Mouse (Mus musculus): Measurements from ENCODE around the gene Tut1. TPM values are rescaled to one million over a fixed set of nuclear protein-coding genes. Genes with fewer than 3 reads are reported as not detected.

Tut1 gene
- polyA plus RNA-seq, 1 experiment from 2014 or later = 32.8 TPM

GRCm38 (mm10) chr19:8975491-8975890, 21.8 kb downstream of the Tut1 start:
- Histone ChIP-seq H3K4me3 (no peak overlapping the region), H3K36me3 (peaks cover 100% of the 10 kb centered on the region), H3K4me1 (peaks cover 3% of the 10 kb centered on the region), H3K27ac (no peak overlapping the region), H3K27me3 (ENCODE audit: insufficient read depth, poor library complexity, severe bottlenecking) (no peaks in the 10 kb centered on the region), H3K9me3 (no peaks in the 10 kb centered on the region)
- WGBS = 95% methylated on average over 2 of the region's 2 CpGs
- no peak for DNase-seq (ENCODE audit: low spot score)

DNA sequence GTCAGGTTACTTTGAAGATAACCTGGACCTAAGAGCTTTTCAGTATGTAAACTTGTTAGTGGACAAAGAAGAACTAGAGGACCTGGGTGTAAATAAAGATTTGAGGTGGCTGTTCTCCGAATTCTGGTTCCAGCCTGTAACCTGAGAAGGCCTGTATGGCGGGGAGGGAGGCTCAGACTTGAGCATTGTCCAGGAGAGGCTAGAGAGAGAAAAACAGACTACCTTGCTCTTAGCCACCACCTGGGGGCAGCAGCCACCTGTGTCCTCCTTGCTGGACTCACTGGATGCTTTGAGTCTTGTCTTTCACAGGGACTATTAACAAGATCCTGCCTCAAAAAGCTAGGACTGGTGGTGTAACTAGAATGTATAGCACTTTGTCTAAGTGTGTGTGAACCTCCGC, 22.9 kb downstream of the Tut1 start:
- no peak for DNase-seq (ENCODE audit: low spot score)
- no peaks in the 10 kb centered on the region for H3K27me3 ChIP-seq (ENCODE audit: insufficient read depth, poor library complexity, severe bottlenecking)
- H3K9me3 ChIP-seq = no peaks in the 10 kb centered on the region
- 56% methylated on average over 3 of the region's 3 CpGs for WGBS
- peaks cover 96% of the 10 kb centered on the region for H3K36me3 ChIP-seq
- H3K27ac ChIP-seq = no peak overlapping the region
- H3K4me1 ChIP-seq = peaks cover 12% of the 10 kb centered on the region
- no peak overlapping the region for H3K4me3 ChIP-seq

DNA sequence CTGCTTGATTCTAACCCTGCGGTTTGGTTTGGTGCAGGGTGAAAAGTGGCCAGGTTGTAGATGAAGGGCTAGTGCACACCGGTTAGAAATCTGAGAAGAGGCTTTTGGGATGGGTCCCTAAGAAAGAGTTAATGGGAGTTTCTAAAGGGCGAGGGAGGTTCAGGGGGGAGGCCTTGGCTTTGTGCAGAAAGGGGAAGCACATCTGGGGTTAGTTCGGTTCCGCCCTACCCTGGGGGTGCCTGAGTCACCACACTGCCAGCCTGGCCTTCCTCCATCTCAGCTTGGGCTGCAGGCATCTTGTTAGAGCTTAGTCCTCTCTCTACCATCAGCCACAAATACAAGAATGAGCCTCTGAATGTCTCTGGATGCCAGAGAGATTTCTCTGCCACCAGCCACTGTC, 27.1 kb downstream of the Tut1 start:
- DNase-seq (ENCODE audit: low spot score) = no peak
- H3K27me3 ChIP-seq (ENCODE audit: insufficient read depth, poor library complexity, severe bottlenecking) = no peaks in the 10 kb centered on the region
- no peak overlapping the region for H3K27ac ChIP-seq
- H3K4me3 ChIP-seq = no peak overlapping the region
- no peaks in the 10 kb centered on the region for H3K9me3 ChIP-seq
- WGBS = 58% methylated on average over 5 of the region's 5 CpGs
- peaks cover 54% of the 10 kb centered on the region for H3K4me1 ChIP-seq
- H3K36me3 ChIP-seq = peaks cover 54% of the 10 kb centered on the region

DNA sequence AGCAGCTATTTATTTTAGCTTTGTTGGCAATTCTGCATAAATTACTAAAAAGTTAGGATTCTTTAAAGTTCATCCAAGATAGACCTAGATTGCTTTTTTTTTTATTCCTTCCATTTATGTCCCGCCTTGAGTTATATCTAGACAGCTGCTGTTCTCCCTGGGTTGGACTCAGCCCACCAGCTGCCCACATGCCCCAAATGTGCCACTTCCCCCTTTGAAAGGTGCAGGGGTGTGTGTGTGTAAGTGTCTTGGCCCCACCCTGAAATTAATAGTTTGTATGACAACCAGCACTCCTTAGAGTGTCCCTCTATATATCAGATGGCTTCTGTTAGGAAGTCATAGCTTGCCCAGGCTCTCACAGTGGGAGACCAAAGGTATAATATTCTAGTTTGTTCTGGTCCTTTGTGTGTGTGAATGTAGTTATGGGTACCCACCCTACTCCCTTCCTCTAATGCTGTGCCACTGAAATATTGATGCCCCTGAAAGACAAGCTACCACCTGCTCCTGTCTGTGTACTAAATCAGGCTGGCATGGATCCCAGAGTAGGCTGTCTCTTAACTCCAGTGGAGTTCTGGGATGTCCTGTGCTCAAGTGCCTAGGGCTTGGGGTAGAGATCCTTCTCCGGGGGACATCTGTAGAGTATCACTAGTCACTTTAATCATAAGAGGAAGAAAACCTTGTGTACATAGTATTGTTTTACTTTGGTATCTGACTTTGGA, 28.0 kb downstream of the Tut1 start:
- Histone ChIP-seq H3K36me3 (peaks cover 45% of the 10 kb centered on the region), H3K27me3 (ENCODE audit: insufficient read depth, poor library complexity, severe bottlenecking) (no peaks in the 10 kb centered on the region), H3K4me1 (peaks cover 60% of the 10 kb centered on the region), H3K9me3 (no peaks in the 10 kb centered on the region), H3K27ac (no peak overlapping the region), H3K4me3 (no peak overlapping the region)
- WGBS = 61% methylated on average over 2 of the region's 2 CpGs
- DNase-seq (ENCODE audit: low spot score) = no peak

GRCm38 (mm10) chr19:8982303-8983149, 28.9 kb downstream of the Tut1 start:
- no peak for DNase-seq (ENCODE audit: low spot score)
- WGBS = 30% methylated on average over 5 of the region's 5 CpGs
- Histone ChIP-seq H3K36me3 (peaks cover 36% of the 10 kb centered on the region), H3K9me3 (no peaks in the 10 kb centered on the region), H3K4me1 (peaks cover 61% of the 10 kb centered on the region), H3K4me3 (0 out of 2 replicates have a peak overlapping the region, but pooled peaks have one; percentile 12), H3K27ac (peak overlapping the region; percentile 75), H3K27me3 (ENCODE audit: insufficient read depth, poor library complexity, severe bottlenecking) (no peaks in the 10 kb centered on the region)

- Histone ChIP-seq H3K27ac (peak overlapping the region; percentile 75), H3K9me3 (no peaks in the 10 kb centered on the region), H3K27me3 (ENCODE audit: insufficient read depth, poor library complexity, severe bottlenecking) (peaks cover 5% of the 10 kb centered on the region; the same call in 1 of the 2 replicates), H3K36me3 (peaks cover 29% of the 10 kb centered on the region), H3K4me3 (0 out of 2 replicates have a peak overlapping the region, but pooled peaks have one; percentile 12), H3K4me1 (peaks cover 68% of the 10 kb centered on the region)
- DNase-seq (ENCODE audit: low spot score) = no peak
- 8% methylated on average over 4 of the region's 4 CpGs for WGBS
Observed at GRCm38 (mm10) chr19:8983150-8983650, 29.6 kb downstream of the Tut1 start.

- WGBS = 21% methylated on average over 7 of the region's 7 CpGs
- peak overlapping the region; percentile 59 for H3K27ac ChIP-seq
- H3K36me3 ChIP-seq = peaks cover 18% of the 10 kb centered on the region
- DNase-seq (ENCODE audit: low spot score) = peak; percentile 89
- H3K9me3 ChIP-seq = no peaks in the 10 kb centered on the region
- no peak overlapping the region for H3K4me3 ChIP-seq
- H3K4me1 ChIP-seq = peaks cover 79% of the 10 kb centered on the region
- peaks cover 8% of the 10 kb centered on the region; the same call in 1 of the 2 replicates for H3K27me3 ChIP-seq (ENCODE audit: insufficient read depth, poor library complexity, severe bottlenecking)
Observed at GRCm38 (mm10) chr19:8984255-8984868, 30.7 kb downstream of the Tut1 start.

DNA sequence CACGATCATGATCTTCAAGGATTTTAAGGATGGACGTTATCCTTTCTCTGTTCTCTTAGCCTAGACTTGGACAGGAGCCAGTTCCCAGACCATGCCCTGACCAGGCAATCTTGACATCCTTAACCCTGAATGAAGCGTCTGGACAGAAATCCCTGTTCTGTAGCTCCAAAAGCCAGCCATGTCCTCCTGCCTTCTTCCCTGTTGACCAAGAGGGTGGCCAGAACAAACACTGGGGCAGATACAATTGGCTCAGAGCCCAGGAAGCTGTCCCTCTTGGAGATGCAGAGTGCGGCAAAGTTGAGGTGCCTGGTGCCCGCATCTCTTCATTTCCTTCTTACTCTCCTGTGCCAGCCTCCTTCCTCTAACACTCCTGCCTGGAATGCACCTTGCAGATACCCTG, 32.2 kb downstream of the Tut1 start:
- Histone ChIP-seq H3K9me3 (no peaks in the 10 kb centered on the region), H3K27ac (no peak overlapping the region), H3K27me3 (ENCODE audit: insufficient read depth, poor library complexity, severe bottlenecking) (peaks cover 8% of the 10 kb centered on the region; the same call in 1 of the 2 replicates), H3K4me3 (no peak overlapping the region), H3K36me3 (peaks cover 2% of the 10 kb centered on the region), H3K4me1 (peaks cover 83% of the 10 kb centered on the region)
- WGBS = 64% methylated on average over 5 of the region's 5 CpGs
- no peak for DNase-seq (ENCODE audit: low spot score)

GRCm38 (mm10) chr19:8987816-8988215, 34.2 kb downstream of the Tut1 start:
- Histone ChIP-seq H3K27ac (peak overlapping the region; percentile 95), H3K27me3 (ENCODE audit: insufficient read depth, poor library complexity, severe bottlenecking) (peaks cover 8% of the 10 kb centered on the region; the same call in 1 of the 2 replicates), H3K4me1 (peaks cover 84% of the 10 kb centered on the region), H3K4me3 (peak overlapping the region; percentile 81), H3K36me3 (no peaks in the 10 kb centered on the region), H3K9me3 (no peaks in the 10 kb centered on the region)
- DNase-seq (ENCODE audit: low spot score) = no peak
- 21% methylated on average over 2 of the region's 2 CpGs for WGBS

DNA sequence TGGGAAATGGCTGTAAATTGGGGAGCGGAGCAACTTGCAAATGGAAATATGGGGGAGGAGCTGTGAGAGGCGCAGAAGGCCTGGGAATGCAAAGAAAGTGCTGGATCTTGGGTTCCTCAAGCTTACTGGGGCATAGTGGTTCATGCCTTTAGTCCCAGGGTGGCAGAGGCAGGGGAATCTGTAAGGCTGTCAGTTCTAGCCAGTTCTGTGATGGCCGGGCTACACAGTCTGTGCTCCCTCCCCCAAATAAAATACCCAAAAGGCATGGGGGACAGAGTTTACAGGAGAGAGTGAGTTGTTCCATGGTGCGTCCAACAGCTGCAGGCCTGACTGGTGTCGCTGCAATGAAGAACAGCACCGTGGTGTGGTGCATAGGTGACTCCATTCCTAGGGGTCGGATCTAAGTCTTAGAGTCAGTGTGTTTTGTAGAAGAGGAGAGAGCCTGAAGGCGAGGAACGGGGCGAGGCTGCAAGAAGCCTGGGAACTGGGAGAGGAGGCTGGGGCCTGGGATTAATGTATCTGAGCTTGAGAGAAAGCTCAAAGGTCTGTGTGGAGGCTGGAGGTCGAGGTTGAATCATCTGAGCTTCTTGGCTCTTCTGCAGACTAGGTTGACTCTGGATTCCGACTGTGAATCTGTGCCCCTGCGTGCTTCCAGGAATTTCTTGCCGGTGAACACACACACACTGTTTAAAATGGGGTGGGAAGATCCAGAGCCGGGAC, 34.9 kb downstream of the Tut1 start:
- no peak for DNase-seq (ENCODE audit: low spot score)
- WGBS = 12% methylated on average over 15 of the region's 15 CpGs
- H3K27ac ChIP-seq = peak overlapping the region; percentile 95

DNA sequence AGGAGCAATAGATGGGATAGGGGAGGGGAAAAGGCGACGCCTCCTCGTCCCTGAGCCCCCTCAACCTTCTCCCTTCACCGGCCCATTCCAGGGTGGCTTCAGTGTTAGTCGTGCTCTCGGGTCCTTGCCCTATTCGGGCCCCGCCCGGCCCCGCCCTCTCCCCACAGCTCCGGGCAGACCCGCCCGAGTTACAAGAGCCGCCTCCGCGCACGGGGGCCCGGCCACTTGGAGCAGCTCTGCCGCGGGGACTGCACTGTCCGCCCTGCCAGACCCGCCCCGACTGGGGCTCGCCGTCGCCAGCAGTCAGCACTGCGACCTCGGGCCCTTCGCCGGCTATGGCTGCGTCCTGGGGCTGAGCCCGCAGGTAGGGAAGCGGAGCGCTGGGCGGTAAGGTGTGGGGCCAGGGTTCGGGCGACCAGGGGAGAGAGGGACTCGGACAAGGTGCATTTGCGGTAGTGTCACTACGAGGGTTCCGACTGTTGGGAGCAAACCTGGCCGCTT, 35.5 kb downstream of the Tut1 start, which contains the start of gene Ahnak:
Gene Ahnak, plus strand, starts transcription at position 219 of the 501 bp plus-strand sequence.
- under 1% methylated on average over 42 of the region's 42 CpGs for WGBS
- Histone ChIP-seq H3K4me1 (peaks cover 80% of the 10 kb centered on the region), H3K4me3 (peak within 1 kb of the TSS; percentile 81), H3K9me3 (no peaks in the 10 kb centered on the region), H3K36me3 (no peaks in the 10 kb centered on the region), H3K27ac (peak within 1 kb of the TSS; percentile 95), H3K27me3 (ENCODE audit: insufficient read depth, poor library complexity, severe bottlenecking) (peaks cover 8% of the 10 kb centered on the region; the same call in 1 of the 2 replicates)
- DNase-seq (ENCODE audit: low spot score) = peak; percentile 93

More for the DNA sequence above, 34.9 kb downstream of the Tut1 start:
- Histone ChIP-seq H3K27me3 (ENCODE audit: insufficient read depth, poor library complexity, severe bottlenecking) (peaks cover 8% of the 10 kb centered on the region; the same call in 1 of the 2 replicates), H3K9me3 (no peaks in the 10 kb centered on the region), H3K4me1 (peaks cover 84% of the 10 kb centered on the region), H3K4me3 (peak overlapping the region; percentile 81), H3K36me3 (no peaks in the 10 kb centered on the region)
